Mouse (Mus musculus) embryo, embryonic 10 days (tissue): ENCODE measurements at regions not wholly inside any gene's neighbourhood (a gene's known extent, or its start where the extent isn't known, plus 50 kb on each side); places are given as distances from the start of the nearest gene placed in this dataset.

Source experiments
- DNase-seq: peaks from one replicate; pipeline ENCODE4 v3.0.0-alpha.2; 2015; ENCODE audit warnings: low spot score

DNA sequence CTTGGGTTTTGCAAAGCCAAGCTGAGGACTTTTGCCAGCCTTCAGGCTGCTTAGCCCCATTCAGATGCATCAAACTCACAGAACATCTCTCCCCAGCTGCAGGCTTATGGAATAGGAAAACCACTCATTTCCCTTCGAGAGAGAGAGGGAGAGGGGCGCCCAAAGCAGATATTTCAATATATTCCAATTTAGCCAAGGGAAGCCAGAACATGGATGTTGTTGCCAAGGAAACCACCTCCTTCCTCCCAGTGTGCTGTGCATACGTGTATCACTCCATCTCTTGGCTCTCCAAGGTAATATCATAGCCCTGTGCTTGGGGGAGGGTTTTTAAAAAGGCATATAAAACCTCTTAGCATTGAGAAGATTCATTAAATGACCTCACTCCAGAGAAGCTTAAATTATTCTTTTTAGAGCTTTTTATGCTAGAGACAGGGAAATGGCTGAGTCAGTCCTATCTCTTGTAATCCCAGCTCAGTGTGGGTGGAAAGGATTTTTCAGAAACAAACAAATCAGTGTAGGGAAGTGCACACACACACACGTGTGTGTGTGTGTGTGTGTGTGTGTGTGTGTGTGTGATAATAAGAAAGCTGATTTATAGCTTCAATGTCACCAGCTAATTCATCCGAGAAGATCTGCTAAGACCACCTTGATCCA lies 245.1 kb downstream of the Rps24 start:
- no peak for DNase-seq

DNA sequence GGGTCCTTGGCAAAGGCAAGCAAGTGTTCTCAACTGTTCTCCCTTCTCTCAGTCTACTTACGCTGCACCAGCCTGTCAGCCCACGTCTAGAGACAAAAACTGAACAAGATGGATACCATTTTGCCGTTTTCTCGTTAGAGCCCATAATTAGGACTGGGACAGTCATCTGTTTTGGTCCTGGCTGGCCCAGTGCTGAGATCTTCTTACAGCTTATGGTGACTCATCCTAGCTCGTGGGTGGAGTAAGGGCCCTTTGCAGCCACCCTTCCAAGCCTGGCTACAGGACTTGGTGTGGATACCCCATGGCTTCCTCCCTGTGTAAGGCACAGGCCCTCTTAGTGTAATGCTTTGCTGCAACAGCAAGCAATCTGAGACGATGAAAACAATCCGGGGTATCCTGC lies 246.4 kb downstream of the Rps24 start:
- DNase-seq, result no peak

DNA sequence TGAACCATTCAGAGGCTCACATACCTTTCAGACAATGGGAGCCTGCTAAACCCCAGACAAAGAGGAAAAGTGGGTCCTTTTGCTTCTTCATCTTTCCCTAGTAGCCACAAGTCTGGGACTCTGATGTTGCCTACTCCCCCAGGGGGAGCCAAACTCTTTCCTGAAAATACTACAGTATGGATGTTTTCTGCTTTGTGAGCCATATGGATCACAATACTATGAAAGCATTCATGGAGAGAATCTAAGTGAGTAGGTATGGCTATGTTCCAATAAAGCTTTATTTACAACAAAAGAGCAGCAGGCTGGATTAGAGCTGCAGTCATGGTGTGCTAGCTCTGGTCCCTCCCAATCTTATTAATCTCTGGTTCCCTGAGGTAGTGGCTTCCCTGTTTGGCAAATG lies 251.9 kb downstream of the Rps24 start:
- peak; percentile 13 for DNase-seq

DNA sequence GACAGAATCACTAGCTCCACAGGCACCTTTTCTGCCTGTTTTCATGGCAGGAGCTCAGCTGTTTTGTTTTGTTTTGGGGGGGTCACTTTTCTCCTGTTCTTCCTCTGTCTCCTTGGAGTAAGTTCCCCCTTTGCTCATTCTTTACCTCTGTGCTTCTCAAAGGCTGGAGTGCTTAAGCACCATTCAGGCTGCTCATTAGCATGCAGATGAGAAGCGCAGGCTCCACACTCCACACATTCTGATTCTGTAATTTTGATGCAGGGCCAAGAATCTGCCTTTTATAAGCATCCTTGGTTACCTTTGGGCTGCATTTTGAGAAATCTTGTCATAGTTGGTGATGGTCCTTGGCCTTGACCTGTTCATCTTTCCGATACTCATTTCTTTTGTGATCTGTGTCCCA lies 257.5 kb downstream of the Rps24 start:
- DNase-seq, result no peak

DNA sequence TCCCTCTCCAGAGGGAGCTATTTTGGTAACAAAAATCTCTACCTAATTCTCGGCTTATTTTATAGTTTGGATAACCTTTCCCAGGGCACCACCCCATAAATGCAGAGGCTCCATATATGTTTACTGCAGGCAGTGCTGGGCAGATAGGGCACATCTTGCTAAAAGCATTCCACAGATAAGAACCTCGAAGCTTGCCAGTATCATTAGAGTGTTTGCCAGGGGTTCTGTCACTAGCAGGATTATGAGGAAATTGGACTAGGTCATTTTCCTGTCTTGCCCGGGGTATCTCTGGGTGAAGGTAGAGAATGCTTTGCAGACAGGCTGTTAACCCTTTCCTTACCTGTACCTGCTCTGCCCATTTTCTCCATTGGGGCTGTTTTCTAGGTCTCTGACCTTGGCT lies 258.8 kb downstream of the Rps24 start:
- DNase-seq, result no peak

DNA sequence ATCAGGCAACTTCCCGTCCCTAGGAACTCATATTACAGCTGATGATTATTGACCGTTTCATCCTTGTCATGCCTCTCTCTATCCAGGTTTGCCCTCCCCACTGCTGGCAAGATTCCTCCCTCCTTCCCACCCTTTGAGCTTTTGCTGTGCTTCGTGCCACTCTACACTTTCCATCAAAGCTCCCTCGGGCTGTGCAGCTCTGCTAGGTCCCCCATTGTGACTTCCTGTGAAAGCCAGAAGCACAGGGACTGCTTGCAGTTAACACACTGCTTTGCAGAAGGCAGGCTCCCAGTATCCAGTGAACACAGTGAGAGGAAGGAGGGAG lies 260.5 kb downstream of the Rps24 start:
- DNase-seq, result no peak

DNA sequence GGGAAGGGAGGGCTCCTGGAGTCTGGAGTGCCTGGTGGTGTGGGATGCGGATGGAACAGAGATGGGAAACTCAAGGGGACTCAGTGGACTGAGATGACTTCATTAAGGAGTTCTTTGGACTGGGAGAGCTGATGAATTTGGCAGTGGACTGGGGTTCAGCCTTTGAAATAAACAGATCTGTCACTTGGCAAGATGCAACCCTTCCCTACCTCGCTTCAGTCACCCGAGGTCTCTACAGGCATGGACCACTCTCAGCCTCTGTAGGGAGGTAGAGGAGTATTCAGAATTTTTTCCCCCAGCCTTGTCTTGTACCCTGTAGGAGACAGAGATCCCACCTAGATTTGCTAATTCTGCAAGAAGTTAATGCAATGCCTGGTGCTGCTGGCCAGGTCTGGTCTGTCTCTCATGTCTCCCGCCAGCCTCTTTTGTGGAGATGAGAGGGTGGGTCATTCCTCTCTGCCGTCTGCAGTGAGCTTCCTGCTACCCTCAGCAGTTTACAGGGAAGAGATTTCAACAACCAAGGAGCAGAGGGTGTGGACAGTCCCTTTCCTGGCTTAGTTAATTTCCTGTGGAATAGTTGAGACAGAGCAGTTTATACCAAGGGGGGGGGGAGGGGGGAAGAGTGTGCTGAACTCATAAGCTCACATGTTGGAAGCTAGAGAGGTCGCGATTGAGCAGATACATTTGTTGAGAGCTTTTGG lies 261.0 kb downstream of the Rps24 start:
- no peak for DNase-seq

DNA sequence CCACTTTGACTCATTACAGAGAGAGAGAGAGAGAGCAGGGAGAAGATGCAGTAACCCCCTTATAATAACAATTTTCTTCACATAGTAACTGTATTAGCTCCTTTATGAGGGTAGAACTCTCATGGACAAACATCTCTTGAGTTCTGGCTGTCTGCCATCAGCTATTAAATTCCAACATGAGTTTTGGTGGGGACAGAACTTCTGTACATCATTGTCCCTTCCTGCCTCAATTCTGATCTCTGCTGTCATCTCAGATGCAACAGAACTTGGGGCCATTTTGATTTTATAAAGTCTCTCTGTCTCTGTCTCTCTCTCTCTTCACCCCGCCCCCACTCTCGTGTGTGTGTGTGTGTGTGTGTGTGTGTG lies 261.6 kb downstream of the Rps24 start:
- no peak for DNase-seq

DNA sequence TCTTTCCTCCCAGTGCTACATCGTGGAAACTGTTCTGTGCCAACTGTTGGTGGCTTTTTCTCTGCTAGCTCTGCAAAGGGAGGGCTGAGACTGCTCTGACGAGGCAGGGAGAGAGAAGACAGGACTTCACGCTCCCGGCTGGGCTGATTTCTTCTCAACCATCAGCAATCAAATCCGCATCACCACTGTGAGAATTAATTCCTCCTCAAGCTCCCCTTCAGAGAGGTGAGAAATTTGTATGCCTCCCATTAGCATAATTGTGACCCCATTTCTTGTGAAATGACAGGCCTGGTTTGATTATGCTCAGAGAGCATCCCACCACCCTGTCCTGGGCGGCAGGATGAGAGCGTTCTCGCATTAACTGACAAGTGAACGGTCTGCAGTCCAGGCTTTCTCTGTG lies 262.4 kb downstream of the Rps24 start:
- DNase-seq, result no peak

DNA sequence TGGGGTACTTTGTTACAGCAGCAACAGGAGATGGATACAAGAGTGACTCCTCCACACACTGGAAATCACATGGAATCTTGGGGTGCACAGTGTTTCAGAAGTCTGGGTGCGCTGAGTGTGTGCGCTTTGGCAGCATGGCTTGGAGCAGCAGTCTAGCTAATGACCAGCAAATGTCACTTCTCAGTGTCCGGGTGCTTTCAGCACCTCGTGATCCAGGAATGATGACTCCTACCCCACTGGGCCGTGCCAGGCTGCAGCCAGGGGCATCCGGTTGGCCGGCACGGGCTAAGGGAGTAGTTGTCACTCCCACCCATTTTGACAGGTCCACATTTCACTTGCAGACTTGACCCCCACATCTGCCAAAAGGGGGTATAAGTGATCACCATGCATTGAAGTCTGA lies 264.3 kb downstream of the Rps24 start:
- DNase-seq, result no peak

DNA sequence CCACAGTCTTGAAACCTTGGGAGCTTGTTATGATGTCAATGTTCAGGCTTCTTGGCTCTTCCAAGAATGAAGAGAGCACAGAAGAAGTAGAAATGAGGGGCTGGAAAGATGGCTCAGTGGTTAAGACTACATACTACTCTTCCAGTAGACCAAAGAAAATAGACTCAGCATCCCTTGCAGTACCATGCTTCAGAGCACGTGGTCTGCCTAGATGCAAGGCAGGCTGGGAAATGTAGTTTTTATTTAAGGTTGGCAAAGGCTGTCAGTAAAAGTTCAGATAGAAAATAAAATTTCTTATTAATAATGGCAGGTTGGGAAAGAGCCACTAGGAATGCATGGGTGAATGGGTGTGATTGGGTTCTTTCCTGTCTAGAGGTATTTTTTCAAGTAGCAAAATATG lies 267.8 kb downstream of the Rps24 start:
- no peak for DNase-seq

DNA sequence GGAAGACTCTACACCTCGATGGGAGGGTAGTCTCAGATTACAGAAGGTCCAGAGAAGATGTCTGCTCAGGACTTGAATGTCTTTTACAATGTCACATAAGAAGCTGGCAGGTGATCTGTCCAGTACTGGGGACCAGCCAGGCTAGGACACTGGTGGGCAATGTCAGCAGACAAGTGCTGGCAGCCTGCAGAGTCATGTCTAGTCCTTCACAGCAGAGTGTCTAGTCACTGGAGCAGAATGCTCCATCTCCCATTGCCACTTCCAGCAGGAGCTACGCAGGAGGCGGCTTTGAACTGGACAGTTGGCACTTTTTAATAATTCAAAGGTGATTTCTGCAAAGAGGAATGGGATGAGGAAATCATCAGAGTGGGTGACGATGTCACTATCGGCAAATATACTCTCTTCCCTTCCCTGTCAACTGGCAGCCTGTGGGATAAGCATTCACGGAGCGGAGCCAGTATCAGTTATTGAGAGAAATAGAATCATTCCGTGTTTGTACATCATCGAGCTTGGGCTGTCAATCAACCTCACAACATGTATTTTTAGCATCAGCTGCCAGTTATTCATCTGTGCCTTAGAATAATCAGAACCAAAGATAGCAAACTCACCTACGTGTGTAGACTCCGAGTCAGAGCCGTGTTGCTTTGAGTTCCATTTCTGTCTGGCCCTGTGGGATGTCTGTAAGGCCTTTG lies 268.6 kb downstream of the Rps24 start:
- DNase-seq, result no peak

DNA sequence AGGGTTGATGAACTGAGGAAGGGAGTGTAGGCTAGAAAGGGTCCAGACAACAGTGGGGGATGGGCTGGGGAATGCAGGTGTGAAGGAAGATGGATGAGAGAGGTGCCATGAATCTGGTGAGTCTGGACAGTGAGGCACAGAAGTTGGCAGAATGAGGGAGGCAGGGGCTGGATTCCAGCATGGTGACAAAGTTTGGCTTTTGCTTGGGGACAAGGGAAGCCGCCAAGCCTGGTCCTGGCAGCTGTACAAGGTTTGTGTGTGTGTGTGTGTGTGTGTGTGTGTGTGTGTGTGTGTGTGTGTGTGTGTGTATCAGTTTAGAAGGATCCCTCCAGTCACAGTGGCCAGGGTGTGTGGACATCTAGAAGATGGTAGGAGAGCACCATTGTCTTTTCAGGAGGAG lies 270.4 kb downstream of the Rps24 start:
- no peak for DNase-seq

DNA sequence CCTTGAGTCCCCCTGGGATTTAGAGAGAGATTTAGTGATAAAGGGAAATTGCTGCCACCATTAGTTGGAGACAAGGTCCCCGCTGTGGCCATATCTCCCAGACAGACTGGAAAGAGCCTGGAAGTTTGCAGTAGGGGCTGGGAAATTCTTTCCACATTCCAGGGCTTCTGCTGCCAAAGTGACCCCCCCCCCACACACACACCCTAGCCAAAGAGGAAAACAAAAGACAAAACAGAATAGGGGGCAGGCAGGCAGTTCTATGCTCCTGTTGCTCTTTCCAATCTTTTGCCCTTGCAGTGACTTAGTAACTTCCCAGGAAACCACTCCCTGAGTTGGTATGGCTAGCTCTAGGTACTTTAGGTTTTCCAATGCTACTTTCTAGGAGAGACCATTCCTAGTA lies 270.9 kb downstream of the Rps24 start:
- no peak for DNase-seq

DNA sequence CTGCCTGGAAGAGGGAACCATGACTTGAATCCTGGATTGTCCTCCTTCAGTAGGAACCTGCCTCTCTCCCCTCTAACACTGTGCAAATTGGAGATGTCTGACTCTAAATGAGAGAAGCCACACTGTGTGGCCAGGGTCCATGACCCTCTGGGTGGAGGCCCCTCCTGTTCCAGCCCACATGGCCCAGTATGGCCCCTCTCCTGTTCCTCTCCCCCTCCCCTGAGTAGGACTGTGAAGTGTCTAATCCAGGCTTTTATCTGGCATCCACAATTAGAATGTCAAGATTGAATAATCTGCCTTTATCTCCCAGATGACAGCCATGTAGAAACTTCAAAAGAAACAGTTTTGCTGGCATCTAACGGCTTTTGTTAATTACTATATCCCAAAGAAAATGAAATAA lies 274.0 kb downstream of the Rps24 start:
- DNase-seq, result no peak

DNA sequence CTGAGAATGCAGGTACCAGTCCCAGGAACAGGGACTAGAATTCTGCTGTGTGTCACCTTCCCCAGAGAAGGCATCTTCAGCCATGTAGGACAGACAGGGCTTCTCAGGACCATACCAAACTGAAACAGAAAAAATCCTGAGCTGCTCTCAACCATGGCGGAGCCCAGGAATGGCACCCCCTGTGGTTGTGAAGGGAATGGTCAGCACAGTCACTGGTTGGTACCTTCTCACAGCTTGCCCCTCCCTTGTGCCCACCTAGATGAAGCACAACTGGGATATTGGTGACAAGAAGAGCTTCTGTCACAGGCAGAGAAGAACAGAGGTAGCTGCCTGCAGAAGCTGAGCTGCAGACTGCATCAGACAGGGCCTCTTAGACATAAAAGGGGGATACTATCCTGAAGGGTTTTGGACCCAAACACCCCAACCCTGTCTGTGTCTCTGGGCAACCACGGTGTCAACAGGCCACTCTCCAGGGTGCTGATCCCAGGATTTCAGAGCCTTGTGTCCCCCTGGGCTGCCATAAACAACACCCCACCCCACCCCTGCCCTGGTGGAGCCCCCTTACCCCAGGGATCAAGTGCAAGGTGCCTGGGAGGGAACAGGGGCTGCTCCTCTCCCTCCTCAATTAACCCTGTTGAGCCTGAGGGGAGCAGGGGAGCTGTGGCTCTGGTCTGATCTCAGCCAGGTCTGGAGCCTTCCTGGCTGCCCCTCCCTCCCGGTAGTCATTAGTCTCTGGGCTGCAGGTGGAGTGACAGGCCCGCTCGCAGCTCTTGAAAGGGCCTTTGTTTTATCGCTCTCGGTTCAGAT lies 275.7 kb downstream of the Rps24 start:
- peak; percentile 48 for DNase-seq

DNA sequence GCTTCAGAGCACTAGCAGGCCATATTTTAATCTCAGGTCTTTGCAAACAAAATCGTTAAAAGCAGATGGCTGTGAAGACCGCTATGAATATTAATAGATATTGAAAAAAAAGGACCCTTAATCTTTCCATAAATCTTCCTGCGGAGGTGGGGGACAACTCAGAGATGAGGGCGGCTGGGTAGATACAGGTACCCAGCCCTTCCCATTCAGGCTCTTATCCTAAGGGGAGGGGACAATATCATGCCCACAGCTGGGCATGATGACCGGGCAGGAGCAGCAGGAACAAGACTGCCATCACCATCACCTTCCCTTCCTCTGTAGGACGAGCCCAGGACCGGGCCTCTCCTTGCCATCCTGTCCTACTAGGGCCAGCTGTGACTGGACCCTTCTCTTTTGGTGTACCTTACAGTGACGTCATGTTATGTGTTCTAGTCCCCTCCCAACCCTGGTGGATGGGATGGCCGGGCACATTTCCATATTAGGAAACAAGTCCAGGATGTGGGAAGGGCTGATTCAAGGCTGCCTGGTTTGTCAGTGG lies 276.4 kb downstream of the Rps24 start:
- no peak for DNase-seq

DNA sequence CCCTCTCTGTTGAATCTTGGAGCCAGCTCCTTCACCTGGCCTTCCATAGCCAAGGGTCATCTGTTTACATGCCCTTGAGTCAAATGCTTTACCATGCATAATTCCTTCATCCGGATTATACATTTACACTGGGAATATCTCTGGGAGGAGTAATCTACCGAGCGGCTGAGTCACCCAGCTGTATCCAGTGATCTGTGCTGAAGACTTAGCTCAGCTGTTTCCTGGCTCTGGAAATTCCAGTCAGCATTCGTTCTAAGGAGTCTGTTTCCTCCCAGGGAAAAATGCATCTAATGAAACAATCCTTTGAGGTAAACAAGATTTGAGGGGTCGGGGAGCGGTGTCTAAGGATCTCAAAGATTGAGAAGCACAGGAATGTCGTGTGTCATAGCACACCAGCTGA lies 276.9 kb downstream of the Rps24 start:
- DNase-seq, result no peak

DNA sequence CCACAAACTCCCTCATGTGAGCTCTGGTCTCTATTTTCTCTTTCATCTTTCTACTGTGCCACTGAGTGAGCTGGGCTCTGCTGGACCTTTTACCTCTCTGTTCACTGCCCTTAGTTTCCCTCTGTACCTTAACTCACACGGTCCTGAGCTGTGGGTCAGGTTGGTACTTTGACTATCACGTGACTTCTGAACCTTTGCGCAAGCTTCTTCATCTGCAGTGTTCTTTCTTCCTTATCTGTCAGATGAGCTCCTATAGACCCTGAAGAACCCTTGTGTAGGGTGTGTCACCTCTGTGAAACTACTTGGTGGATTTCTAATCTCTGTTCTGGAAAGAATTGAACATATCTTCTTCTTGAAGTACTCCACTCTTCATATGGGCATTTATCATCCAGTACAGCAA lies 279.3 kb downstream of the Rps24 start:
- DNase-seq, result no peak

DNA sequence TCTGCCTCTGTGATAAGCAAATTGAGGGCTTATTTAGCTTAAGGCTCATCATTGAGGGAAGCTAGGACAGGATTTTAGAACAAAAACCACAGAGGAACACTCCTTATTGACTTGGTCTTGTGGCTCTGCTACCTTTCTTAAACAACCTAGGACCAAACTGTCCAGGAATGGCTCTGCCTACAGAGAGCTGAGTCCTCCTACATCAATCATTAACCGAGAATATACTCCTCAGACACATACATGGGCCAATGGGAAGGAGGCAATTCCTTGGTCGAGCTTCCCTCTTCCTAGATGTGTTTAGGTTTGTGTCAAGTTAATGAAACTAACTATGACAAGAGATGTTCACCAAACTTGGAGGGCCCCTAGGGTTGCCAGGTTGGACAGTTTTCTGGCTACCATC lies 279.8 kb downstream of the Rps24 start:
- DNase-seq, result no peak

DNA sequence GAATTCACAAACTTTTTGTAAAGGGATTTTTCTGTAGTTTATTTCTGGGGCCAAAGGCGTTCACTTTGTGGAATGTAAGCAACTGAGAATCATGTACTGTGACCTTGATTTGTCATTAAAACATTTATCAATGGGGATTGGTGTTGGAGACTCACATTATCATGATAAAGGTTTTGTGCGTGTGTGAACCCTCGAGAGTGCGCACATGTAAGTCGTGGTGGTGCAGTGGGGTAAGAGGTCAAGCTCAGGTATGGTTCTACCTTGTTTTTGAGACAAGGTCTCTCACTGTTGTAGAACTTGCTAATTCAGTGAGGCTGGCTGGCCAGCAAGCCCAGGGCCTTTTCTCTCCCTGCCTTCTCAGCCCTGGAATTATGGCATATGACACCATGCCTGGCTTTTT lies 280.4 kb downstream of the Rps24 start:
- DNase-seq, result no peak

DNA sequence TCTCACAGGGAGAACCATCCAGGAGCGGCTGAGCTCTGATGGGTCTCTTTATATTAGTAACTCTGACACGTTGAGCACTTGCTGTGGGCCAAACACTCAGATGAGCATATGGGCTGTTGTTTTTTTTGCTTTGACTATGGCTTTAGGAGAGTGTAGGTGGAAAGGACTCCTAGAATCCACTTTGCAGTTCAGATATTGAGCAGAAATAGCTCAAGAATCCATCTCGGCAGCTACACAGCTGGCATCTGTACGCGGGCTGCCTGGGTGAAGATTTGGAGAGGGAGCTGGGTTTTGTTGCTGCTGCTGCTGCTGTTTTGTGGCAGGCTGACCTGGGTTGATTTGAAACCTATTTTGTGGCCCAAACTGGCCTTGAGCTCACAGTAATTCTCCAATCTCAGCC lies 281.0 kb downstream of the Rps24 start:
- DNase-seq, result no peak

DNA sequence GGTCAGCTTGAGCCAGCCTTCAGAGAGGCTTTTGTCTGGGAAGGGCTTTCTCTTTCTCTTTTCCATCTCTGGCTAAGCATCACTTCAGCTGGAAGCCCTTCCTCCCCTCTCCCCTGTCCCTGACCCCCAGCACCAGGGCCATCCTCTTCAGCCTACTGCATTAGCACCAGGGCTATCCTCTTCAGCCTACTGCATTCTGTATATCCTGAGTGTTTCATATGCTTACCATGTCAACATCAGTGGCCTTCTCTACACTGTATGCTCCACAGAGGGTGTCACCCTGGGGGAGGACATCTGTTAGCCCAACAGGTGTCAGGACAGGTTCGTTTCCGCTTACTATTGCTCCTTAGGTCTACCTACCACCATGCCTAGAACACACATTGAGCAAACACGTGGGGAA lies 282.5 kb downstream of the Rps24 start:
- DNase-seq, result no peak
